Mouse (Mus musculus): Measurements from ENCODE around the gene Fgfr2.

Fgfr2 gene

DNA sequence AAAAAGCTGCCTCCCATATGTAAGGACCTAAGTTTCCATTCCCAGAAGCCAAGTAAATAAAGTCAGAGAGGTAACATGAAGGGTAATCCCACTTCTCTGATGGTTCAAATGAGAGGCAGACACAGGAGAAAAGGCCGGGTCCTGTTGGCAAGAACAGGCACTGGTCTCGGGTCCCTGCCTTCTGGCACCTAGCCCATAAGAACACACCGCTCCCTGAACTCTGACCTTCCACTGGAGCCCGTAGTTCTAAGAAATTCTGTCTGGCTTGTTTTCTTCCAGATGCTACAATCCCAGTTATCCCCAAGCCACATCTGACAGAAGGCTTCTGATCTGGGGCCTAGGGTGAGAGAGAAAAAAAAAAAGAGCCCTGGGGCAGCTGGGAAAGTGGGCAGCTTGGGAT lies 34.7 kb downstream of the Fgfr2 start:
- DNase-seq (ENCODE audit: low spot score), result no peak

GRCm38 (mm10) chr7:133085408-133085807 lies 37.7 kb downstream of the Fgfr2 start:
- DNase-seq (ENCODE audit: low spot score), result no peak

DNA sequence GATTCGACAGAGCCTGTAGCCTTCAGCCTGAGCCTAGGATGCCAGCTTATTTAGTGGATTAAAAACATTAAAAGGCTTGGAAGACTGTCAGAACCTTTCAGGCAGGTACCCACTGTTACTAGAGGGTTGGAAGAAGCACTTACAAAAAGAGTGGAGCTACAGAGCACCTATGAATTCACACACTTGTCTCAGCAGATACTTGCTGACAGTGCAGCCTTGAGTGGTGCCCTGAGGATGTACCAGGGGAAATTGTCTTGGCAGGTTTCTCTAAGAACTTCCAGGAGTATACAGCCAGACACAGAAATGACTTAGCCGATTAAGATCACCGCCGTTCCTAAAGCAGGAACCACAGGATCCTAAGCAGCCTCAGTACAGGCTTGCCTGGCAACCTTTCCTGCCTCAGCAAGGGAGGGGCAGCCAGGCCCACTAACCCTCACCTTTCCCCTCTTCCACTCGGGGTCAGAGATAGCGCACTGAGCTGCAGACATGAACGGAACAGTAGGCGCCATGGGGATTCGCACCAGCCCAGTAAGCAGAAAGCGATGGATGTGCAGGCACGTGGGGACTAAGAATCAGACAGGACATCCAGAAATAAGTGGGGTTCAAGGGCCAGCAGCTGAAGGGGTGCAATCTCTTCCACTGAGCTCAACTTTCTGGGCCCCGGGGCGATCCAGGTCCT lies 39.1 kb downstream of the Fgfr2 start:
- no peak for DNase-seq (ENCODE audit: low spot score)

GRCm38 (mm10) chr7:133078929-133079328 lies 44.2 kb downstream of the Fgfr2 start:
- no peak for DNase-seq (ENCODE audit: low spot score)

- no peak for DNase-seq (ENCODE audit: low spot score)
These were observed 48.6 kb downstream of the Fgfr2 start for GRCm38 (mm10) chr7:133074462-133075133.

GRCm38 (mm10) chr7:133073147-133073651 lies 50.0 kb downstream of the Fgfr2 start:
- DNase-seq (ENCODE audit: low spot score), result no peak

- DNase-seq (ENCODE audit: low spot score), result no peak
These were observed 50.6 kb downstream of the Fgfr2 start for GRCm38 (mm10) chr7:133072535-133072934.

DNA sequence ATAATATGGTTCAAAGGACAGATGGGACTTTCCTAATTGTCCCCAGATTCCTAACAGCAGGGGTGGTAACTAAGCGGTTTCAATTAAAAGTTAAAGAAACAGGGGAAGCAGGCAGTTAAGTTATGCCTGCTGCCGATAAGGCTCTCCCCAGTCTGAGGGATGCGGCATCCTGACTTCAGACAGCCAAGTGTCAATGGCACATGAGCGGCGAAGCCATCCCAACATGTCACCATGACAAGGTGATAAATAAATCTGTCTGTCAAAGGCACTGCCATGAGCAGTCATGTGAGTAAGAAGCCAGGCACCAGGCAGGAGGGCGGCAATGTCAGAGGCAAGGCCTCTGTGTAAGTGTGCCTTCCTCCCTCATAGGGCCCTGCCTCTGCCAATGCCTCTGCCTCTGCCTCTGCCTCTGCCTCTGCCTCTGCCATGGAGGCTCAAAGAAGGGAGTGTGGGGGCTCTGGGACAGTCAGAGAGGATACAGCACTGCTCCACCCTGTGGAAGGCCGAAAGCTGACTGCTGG lies 55.8 kb downstream of the Fgfr2 start:
- DNase-seq (ENCODE audit: low spot score), result no peak

DNA sequence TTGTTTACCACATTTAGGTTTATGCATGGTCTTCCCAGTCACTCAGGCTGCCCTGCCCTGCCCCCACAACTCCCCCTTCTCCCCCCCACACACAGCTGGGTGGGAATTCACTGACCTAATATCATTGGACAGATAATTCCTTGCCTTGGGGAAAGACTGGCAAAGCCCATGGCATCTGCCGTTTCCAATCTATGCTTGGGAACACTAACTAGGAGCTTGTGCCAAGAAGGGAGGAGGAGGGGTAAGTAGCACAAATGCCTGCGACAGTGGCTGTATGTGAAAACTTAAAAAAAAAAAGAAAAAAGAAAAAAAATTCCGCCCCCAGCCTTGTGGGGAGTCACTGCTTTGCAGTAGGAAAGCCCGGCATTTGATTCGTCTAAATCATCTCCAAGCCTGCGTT lies 56.4 kb downstream of the Fgfr2 start:
- no peak for DNase-seq (ENCODE audit: low spot score)

GRCm38 (mm10) chr7:133062055-133062454 lies 61.1 kb downstream of the Fgfr2 start:
- no peak for DNase-seq (ENCODE audit: low spot score)

- no peak for DNase-seq (ENCODE audit: low spot score)
These were observed 63.0 kb downstream of the Fgfr2 start for GRCm38 (mm10) chr7:133060170-133060569.

- no peak for DNase-seq (ENCODE audit: low spot score)
These were observed 63.5 kb downstream of the Fgfr2 start for GRCm38 (mm10) chr7:133059517-133060104.

DNA sequence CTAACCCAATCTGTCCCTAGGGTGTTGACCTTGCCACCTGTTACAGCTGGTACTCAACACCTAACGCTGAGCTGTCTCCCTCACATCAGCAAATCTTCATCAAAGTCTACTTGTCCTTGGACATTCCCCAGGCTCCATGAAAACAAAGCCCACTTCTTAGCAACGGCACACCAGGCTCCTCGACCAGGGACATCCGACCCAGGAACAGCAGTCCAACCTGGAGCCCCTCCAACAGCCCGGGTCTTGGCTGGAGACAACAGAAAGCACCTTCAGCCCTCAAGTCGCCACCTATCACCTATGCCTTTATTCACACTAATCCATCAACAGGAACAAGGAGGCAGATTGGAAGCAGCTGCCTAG lies 64.0 kb downstream of the Fgfr2 start:
- no peak for DNase-seq (ENCODE audit: low spot score)

GRCm38 (mm10) chr7:133058496-133059149 lies 64.5 kb downstream of the Fgfr2 start:
- DNase-seq (ENCODE audit: low spot score), result no peak

DNA sequence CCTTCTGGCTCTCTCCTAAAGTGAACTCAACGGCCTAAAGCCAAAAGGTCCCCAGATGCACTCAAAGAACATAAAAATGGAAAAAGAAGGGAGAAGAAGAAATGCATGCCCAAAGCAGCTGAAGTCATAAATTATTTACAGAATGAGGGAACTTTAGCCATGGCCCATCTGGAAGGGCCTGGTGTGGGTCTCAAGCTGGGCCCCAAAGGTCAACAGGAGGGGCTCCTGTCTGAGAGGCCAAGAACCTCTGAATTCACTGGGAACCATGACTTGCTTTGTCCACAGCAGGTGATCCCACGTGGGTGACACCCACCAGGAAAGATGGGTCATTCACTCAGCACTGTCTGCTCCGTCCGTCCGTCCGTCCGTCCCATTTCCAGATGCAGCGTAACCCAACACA lies 66.2 kb downstream of the Fgfr2 start:
- DNase-seq (ENCODE audit: low spot score), result no peak

DNA sequence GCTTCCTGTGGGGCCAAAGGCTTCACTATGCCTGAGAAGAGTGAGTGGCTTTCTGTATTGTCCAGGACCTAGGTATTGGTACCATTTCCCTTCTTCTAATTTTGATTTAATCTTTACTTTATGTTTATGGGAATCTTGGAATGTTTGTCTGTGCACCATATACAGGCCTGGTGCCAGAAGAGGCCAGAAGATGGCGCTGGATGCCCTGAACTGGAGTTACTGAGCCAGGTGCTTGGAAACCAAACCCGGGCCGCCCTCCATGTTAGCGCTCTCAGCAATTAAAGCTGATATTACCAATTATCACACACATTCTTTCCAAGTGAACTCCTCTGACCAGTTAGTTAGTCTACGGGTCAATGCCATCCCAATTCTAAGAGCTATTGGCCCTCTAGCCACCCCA lies 68.7 kb downstream of the Fgfr2 start:
- DNase-seq (ENCODE audit: low spot score), result no peak

DNA sequence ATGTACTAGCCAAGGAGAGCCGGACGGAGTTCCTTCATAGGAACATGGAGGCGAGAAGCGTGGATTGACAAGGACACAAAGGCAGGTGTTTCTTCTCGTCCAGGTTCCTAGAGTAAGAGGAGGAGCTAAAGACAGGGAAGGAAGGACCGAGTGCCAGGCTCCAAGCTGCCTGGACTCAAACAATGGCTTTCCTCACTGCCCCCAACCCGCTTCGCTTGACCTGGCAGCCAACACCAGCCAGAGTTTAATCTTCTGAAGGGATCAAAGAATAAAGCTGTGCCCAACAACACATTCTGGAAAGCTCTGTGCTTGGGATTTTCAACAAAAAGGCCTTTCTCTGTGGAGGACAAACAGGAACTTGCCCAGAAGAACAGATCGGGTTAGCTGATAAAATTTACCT lies 69.4 kb downstream of the Fgfr2 start:
- DNase-seq (ENCODE audit: low spot score), result no peak

DNA sequence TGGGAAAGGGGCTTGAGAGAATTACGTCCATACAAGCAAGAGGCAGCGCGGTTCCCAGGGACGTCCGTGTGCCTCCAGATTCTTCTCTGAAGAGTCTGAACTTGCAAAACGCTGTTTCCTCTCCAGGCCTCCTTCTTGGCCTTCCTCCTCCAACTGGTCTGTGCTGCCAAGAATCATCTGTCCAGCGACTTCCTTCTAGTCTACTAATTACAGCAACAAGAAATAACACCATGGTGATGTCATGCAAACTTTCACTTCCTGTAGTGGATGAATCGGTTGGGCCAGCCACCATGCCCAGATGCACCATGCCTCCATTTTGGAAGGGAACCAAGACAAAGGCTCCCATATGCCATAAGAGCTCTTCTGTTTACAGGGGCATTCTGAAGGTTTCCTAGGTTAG lies 70.3 kb downstream of the Fgfr2 start:
- DNase-seq (ENCODE audit: low spot score), result no peak

DNA sequence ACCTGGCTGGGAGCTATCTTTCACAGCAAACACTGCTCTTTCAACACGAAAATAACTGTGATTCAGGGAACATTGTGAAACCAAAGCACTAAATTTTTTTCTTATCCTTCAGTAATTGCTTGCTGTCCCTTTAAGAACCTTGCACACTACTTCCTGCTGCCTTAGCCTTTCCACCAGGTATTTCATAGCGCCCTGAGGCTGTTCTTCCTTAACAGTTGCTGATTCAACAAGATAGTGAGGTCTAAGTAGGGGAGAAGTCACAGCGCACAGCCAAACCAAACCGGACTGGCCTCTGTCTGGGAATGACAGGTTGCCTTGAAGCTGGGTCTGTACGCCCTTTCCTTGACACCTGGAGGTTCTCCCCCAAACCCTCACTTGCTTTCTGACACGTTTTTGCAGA lies 72.5 kb downstream of the Fgfr2 start:
- no peak for DNase-seq (ENCODE audit: low spot score)

- no peak for DNase-seq (ENCODE audit: low spot score)
These were observed 75.0 kb downstream of the Fgfr2 start for GRCm38 (mm10) chr7:133048085-133048630.

DNA sequence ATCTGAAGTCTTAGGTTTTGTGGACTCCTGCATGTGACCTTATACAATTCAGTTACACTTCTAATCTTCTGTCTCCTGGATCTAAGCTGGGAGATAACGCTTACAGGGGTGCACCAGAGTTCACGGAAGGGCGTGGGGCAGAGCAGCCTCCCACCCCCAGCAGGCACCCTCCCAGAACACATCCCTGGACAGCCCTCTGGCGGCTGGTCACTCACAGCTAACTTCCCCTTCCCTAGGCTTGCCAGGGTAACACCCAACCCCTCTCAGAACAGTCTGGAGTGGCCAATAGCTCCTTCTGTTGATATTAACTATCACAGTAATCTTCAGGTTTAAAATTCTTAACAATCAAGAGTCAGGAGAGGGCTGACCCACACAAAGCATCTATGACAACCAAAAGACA lies 75.9 kb downstream of the Fgfr2 start:
- no peak for DNase-seq (ENCODE audit: low spot score)

DNA sequence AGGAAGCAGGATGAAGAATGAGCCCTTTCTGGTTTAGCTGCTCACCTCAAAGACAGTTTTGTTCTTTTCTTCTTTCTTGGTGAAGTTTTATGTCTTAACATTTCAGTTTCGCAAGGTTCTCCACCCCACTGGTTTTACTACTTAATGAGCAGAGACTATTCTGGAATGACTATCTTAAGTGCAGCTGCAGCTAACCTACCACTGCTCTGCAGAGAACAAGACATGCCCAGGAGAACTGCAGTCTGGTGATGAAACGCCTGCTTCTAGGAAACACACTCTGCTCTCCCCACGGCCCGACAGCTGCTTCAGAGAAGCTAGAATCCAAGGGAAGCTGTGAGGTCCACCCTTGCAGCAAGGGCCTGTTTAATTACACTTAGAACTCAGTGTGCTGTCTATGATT lies 78.4 kb downstream of the Fgfr2 start:
- DNase-seq (ENCODE audit: low spot score), result no peak
